Comparison of ENCODE assay signal across 26 mouse cellular contexts in genomic region chr16:21806892-21807291, GRCm38 (mm10). TPM values are rescaled to one million over a fixed set of nuclear protein-coding genes. Genes with fewer than 3 reads are reported as not detected.
"Had no signal": no experiment of that assay in that cellular context is flagged by ENCODE, and none has a peak within 500 bp of the region (broad histone marks: within the 10 kb centered on the region; RNA-seq: fewer than 3 reads in every experiment).

No protein-coding gene starts in this region.

- H3K27me3 ChIP-seq: heart, embryonic 13.5 days; heart, embryonic 15.5 days; hindbrain, embryonic 13.5 days; hindbrain, embryonic 15.5 days; kidney, embryonic 15.5 days; limb, embryonic 13.5 days; limb, embryonic 15.5 days; liver, embryonic 12.5 days had no signal

- H3K27ac ChIP-seq: heart, embryonic 13.5 days; heart, embryonic 15.5 days; hindbrain, embryonic 13.5 days; hindbrain, embryonic 15.5 days; hindbrain, postnatal 0 days; kidney, embryonic 15.5 days; kidney, postnatal 0 days; limb, embryonic 13.5 days; limb, embryonic 15.5 days; liver, embryonic 12.5 days had no signal

- H3K4me1 ChIP-seq: heart, embryonic 13.5 days; heart, embryonic 15.5 days; hindbrain, embryonic 13.5 days; hindbrain, embryonic 15.5 days; kidney, embryonic 15.5 days; limb, embryonic 13.5 days; limb, embryonic 15.5 days; liver, embryonic 12.5 days had no signal

- DNase-seq: gastrocnemius, postnatal 14 days; gastrocnemius, postnatal 36 days; heart, adult 18-20 months; heart, postnatal 14 days; heart, postnatal 36 days; kidney, adult 11 months; kidney, adult 2 months; kidney, adult 9 months; kidney, postnatal 14 days; kidney, postnatal 36 days; layer of hippocampus, adult 9-11 months; layer of hippocampus, postnatal 36 days; left cerebral cortex, postnatal 4 days had no signal

- ATAC-seq: hindbrain, postnatal 0 days; intestine, embryonic 16.5 days; liver, embryonic 12.5 days had no signal

- H3K9ac ChIP-seq: heart, embryonic 13.5 days; heart, embryonic 15.5 days; hindbrain, embryonic 13.5 days; hindbrain, embryonic 15.5 days; kidney, embryonic 15.5 days; limb, embryonic 13.5 days; limb, embryonic 15.5 days; liver, embryonic 12.5 days had no signal

- H3K9me3 ChIP-seq: heart, embryonic 13.5 days; heart, embryonic 15.5 days; hindbrain, embryonic 13.5 days; hindbrain, embryonic 15.5 days; kidney, embryonic 15.5 days; limb, embryonic 13.5 days; limb, embryonic 15.5 days; liver, embryonic 12.5 days had no signal

- H3K4me3 ChIP-seq: heart, embryonic 13.5 days; heart, embryonic 15.5 days; hindbrain, embryonic 13.5 days; hindbrain, embryonic 15.5 days; kidney, embryonic 15.5 days; limb, embryonic 13.5 days; limb, embryonic 15.5 days; liver, embryonic 12.5 days had no signal

- H3K4me2 ChIP-seq: heart, embryonic 11.5 days; heart, embryonic 13.5 days; heart, embryonic 15.5 days; hindbrain, embryonic 13.5 days; hindbrain, embryonic 15.5 days; kidney, embryonic 15.5 days; limb, embryonic 13.5 days; limb, embryonic 15.5 days; liver, embryonic 12.5 days had no signal

RNA-seq across cellular contexts. Expression of gene Map3k13, which starts 12.7 kb away (rescaled TPM):
- total RNA-seq: hematopoietic stem cell, adult 5-6 weeks had no signal
